Mouse (Mus musculus) B cell, adult 2 months (primary cell): ENCODE data around the gene Gm16368.
"Not testable (repeated sequence)": the region's sequence is repeated elsewhere in the genome, so short reads cannot be mapped to it uniquely, and the experiment has no call there.

Experiments
- DNase-seq, 2 experiments: peaks; one replicate each; pipeline ENCODE4 v3.0.0; 2022

Gm16368 gene

GRCm38 (mm10) chr12:88083397-88083796, at the start of gene Gm16368:
Gene Gm16368 (plus strand): TSS chr12:88083697.
- not testable (repeated sequence) for DNase-seq

- not testable (repeated sequence) for DNase-seq
Measured at GRCm38 (mm10) chr12:88039062-88039461, 44.4 kb upstream of the Gm16368 start.

- DNase-seq, result not testable (repeated sequence)
Measured at GRCm38 (mm10) chr12:88039703-88040102, 43.8 kb upstream of the Gm16368 start.

- not testable (repeated sequence) for DNase-seq
Measured at GRCm38 (mm10) chr12:88045226-88045625, 38.3 kb upstream of the Gm16368 start.
